Mouse (Mus musculus) right cerebral cortex, postnatal 14 days (tissue): ENCODE measurements around the gene Nckap1l.

ENCODE experiments used
- DNase-seq: peaks from one replicate; pipeline ENCODE4 v3.0.0; 2022

Gene Nckap1l

GRCm38 (mm10) chr15:103501186-103501585 lies 47.6 kb downstream of the Nckap1l start:
- no peak for DNase-seq

- peak; percentile 64 for DNase-seq
These were observed 49.0 kb downstream of the Nckap1l start, which contains the start of gene Pde1b for GRCm38 (mm10) chr15:103502435-103503250. Pde1b (plus strand) TSS chr15:103503034.

GRCm38 (mm10) chr15:103503251-103503600 lies 49.6 kb downstream of the Nckap1l start:
- DNase-seq, result no peak

GRCm38 (mm10) chr15:103503660-103504059 lies 50.1 kb downstream of the Nckap1l start:
- no peak for DNase-seq

GRCm38 (mm10) chr15:103509317-103509716 lies 55.7 kb downstream of the Nckap1l start:
- DNase-seq, result no peak

GRCm38 (mm10) chr15:103511652-103512051 lies 58.1 kb downstream of the Nckap1l start:
- DNase-seq, result no peak

GRCm38 (mm10) chr15:103513621-103514031 lies 60.0 kb downstream of the Nckap1l start:
- no peak for DNase-seq

GRCm38 (mm10) chr15:103514119-103514518 lies 60.5 kb downstream of the Nckap1l start:
- peak; percentile 64 for DNase-seq

GRCm38 (mm10) chr15:103514914-103515313 lies 61.3 kb downstream of the Nckap1l start:
- DNase-seq, result no peak

GRCm38 (mm10) chr15:103518600-103519385 lies 65.2 kb downstream of the Nckap1l start:
- DNase-seq, result no peak

- no peak for DNase-seq
These were observed 66.1 kb downstream of the Nckap1l start for GRCm38 (mm10) chr15:103519386-103520378.

- no peak for DNase-seq
These were observed 69.0 kb downstream of the Nckap1l start for GRCm38 (mm10) chr15:103522458-103523099.

- no peak for DNase-seq
These were observed 69.6 kb downstream of the Nckap1l start for GRCm38 (mm10) chr15:103523156-103523555.

GRCm38 (mm10) chr15:103530372-103530771 lies 76.8 kb downstream of the Nckap1l start:
- DNase-seq, result no peak

GRCm38 (mm10) chr15:103534054-103534620 lies 80.5 kb downstream of the Nckap1l start:
- no peak for DNase-seq

- DNase-seq, result no peak
These were observed 81.4 kb downstream of the Nckap1l start for GRCm38 (mm10) chr15:103535030-103535429.

- no peak for DNase-seq
These were observed 82.2 kb downstream of the Nckap1l start for GRCm38 (mm10) chr15:103535786-103536185.

- DNase-seq, result no peak
These were observed 82.9 kb downstream of the Nckap1l start for GRCm38 (mm10) chr15:103536456-103536855.

- peak; percentile 57 for DNase-seq
These were observed 83.6 kb downstream of the Nckap1l start for GRCm38 (mm10) chr15:103537011-103537821.

- peak; percentile 85 for DNase-seq
These were observed 84.2 kb downstream of the Nckap1l start, which contains the start of gene Ppp1r1a for GRCm38 (mm10) chr15:103537822-103538213. Ppp1r1a (minus strand) TSS chr15:103538003.

GRCm38 (mm10) chr15:103539259-103539658 lies 85.7 kb downstream of the Nckap1l start:
- DNase-seq, result no peak
